Mouse (Mus musculus) lung, embryonic 15.5 days (tissue): ENCODE data around the gene Ros1. TPM values are rescaled to one million over a fixed set of nuclear protein-coding genes. Genes with fewer than 3 reads are reported as not detected.

Source experiments
- ATAC-seq: fragments of 200-750 bp; cut with Nextera tagmentation; 2 replicates; pipeline ENCODE4 v1.8.0; 2017; ENCODE audit warnings: moderate number of reproducible peaks, borderline replicate concordance; ENCODE audit not compliant: low FRiP score, low TSS enrichment; ENCODE audit errors: extremely low read depth
- H3K27ac ChIP-seq: fragments of 300-500 bp; sonication (generic); 2 replicates; pipeline ENCODE4 v1.5.1; 2015; ENCODE audit warnings: moderate library complexity, mild to moderate bottlenecking, inconsistent platforms
- H3K27me3 ChIP-seq: fragments of 300-500 bp; sonication (generic); 2 replicates; pipeline ENCODE4 v1.6.1; 2015; ENCODE audit warnings: inconsistent platforms
- H3K36me3 ChIP-seq: fragments of 300-500 bp; sonication (generic); 2 replicates; pipeline ENCODE4 v1.6.1; 2015; ENCODE audit warnings: inconsistent platforms
- H3K4me1 ChIP-seq: fragments of 300-500 bp; sonication (generic); 2 replicates; pipeline ENCODE4 v1.6.1; 2015; ENCODE audit warnings: inconsistent platforms
- H3K4me2 ChIP-seq: fragments of 300-500 bp; sonication (generic); 2 replicates; pipeline ENCODE4 v1.6.1; 2015; ENCODE audit warnings: inconsistent platforms, mild to moderate bottlenecking, moderate library complexity
- H3K4me3 ChIP-seq: fragments of 300-500 bp; sonication (generic); 2 replicates; pipeline ENCODE4 v1.5.1; 2015; ENCODE audit warnings: mild to moderate bottlenecking, inconsistent platforms
- H3K9ac ChIP-seq: fragments of 300-500 bp; sonication (generic); 2 replicates; pipeline ENCODE4 v1.6.1; 2015; ENCODE audit warnings: inconsistent platforms
- H3K9me3 ChIP-seq: fragments of 300-500 bp; sonication (generic); 2 replicates; pipeline ENCODE4 v1.6.1; 2016; ENCODE audit warnings: inconsistent platforms
- WGBS: fragments of 180-500 bp; shearing (Covaris S2); methylation state at CpG from one replicate; pipeline ENCODE4 v1.1.7; 2015; 5-methylcytosine and 5-hydroxymethylcytosine counted together
- polyA plus RNA-seq: library from polyadenylated mRNA; unstranded; fragments of >200 nt; fragmentation: Nextera tagmentation; extraction: Ambion mirVana; gene quantifications from 2 replicates; pipeline ENCODE4 v1.2.1, GENCODE M21; 2015

Gene Ros1
- polyA plus RNA-seq = 0.07 and 0.08 TPM in 2 replicates

GRCm38 (mm10) chr10:52194957-52195852 lies at the start of gene Ros1:
Ros1 (minus strand) TSS chr10:52195244.
- Histone ChIP-seq H3K27ac (no peak within 1 kb of the TSS; the same call in 1 of the 2 replicates), H3K9me3 (no peaks in the 10 kb centered on the region)

GRCm38 (mm10) chr10:52242680-52243323 lies 47.8 kb upstream of the Ros1 start:
- no peaks in the 10 kb centered on the region for H3K36me3 ChIP-seq
- peaks cover 6% of the 10 kb centered on the region; the same call in 1 of the 2 replicates for H3K4me1 ChIP-seq
- H3K9me3 ChIP-seq = no peaks in the 10 kb centered on the region
- WGBS = 44% methylated on average over 7 of the region's 7 CpGs
- H3K4me3 ChIP-seq = no peak overlapping the region
- H3K27me3 ChIP-seq = no peaks in the 10 kb centered on the region
- no peak overlapping the region for H3K9ac ChIP-seq
- H3K27ac ChIP-seq = no peak overlapping the region
- no peak for ATAC-seq
- no peak overlapping the region for H3K4me2 ChIP-seq

More at GRCm38 (mm10) chr10:52194957-52195852, at the start of gene Ros1:
- Histone ChIP-seq H3K4me1 (no peaks in the 10 kb centered on the region), H3K4me3 (no peak within 1 kb of the TSS), H3K36me3 (no peaks in the 10 kb centered on the region), H3K27me3 (no peaks in the 10 kb centered on the region), H3K9ac (no peak within 1 kb of the TSS), H3K4me2 (no peak within 1 kb of the TSS)
- WGBS = 60% methylated on average over 7 of the region's 7 CpGs
- no peak for ATAC-seq

- Histone ChIP-seq H3K4me2 (no peak overlapping the region), H3K9ac (no peak overlapping the region), H3K4me3 (no peak overlapping the region), H3K4me1 (peaks cover 6% of the 10 kb centered on the region; the same call in 1 of the 2 replicates), H3K36me3 (no peaks in the 10 kb centered on the region), H3K27ac (no peak overlapping the region), H3K9me3 (no peaks in the 10 kb centered on the region), H3K27me3 (no peaks in the 10 kb centered on the region)
- no peak for ATAC-seq
- 84% methylated on average over 5 of the region's 5 CpGs for WGBS
Measured at GRCm38 (mm10) chr10:52242015-52242414, 47.0 kb upstream of the Ros1 start.

GRCm38 (mm10) chr10:52235461-52235860 lies 40.4 kb upstream of the Ros1 start:
- H3K27me3 ChIP-seq = no peaks in the 10 kb centered on the region
- H3K4me2 ChIP-seq = peak overlapping the region; percentile 76
- H3K9me3 ChIP-seq = no peaks in the 10 kb centered on the region
- ATAC-seq = no peak
- H3K27ac ChIP-seq = no peak overlapping the region
- H3K4me3 ChIP-seq = peak overlapping the region; percentile 97
- 74% methylated on average over 5 of the region's 5 CpGs for WGBS
- peaks cover 21% of the 10 kb centered on the region for H3K4me1 ChIP-seq
- H3K36me3 ChIP-seq = no peaks in the 10 kb centered on the region
- H3K9ac ChIP-seq = 0 out of 2 replicates have a peak overlapping the region, but pooled peaks have one; percentile 95

GRCm38 (mm10) chr10:52234654-52234981 lies 39.6 kb upstream of the Ros1 start:
- ATAC-seq = no peak
- WGBS = 7% methylated on average over 7 of the region's 7 CpGs

GRCm38 (mm10) chr10:52233969-52234653 lies 39.1 kb upstream of the Ros1 start:
- Histone ChIP-seq H3K27ac (peak overlapping the region; percentile 90), H3K4me3 (peak overlapping the region; percentile 97), H3K4me2 (peak overlapping the region; percentile 76), H3K9ac (peak overlapping the region; percentile 95), H3K36me3 (no peaks in the 10 kb centered on the region), H3K27me3 (no peaks in the 10 kb centered on the region), H3K9me3 (no peaks in the 10 kb centered on the region), H3K4me1 (peaks cover 21% of the 10 kb centered on the region)
- WGBS = under 1% methylated on average over 35 of the region's 40 CpGs
- ATAC-seq = peak; percentile 62

More at GRCm38 (mm10) chr10:52234654-52234981, 39.6 kb upstream of the Ros1 start:
- Histone ChIP-seq H3K4me2 (peak overlapping the region; percentile 76), H3K9ac (peak overlapping the region; percentile 95), H3K27me3 (no peaks in the 10 kb centered on the region), H3K27ac (no peak overlapping the region), H3K4me3 (peak overlapping the region; percentile 97), H3K9me3 (no peaks in the 10 kb centered on the region), H3K4me1 (peaks cover 21% of the 10 kb centered on the region), H3K36me3 (no peaks in the 10 kb centered on the region)

GRCm38 (mm10) chr10:52233301-52233968 lies 38.4 kb upstream of the Ros1 start, which contains the start of gene Dcbld1:
Dcbld1 (plus strand) TSS chr10:52233619.
- Histone ChIP-seq H3K27ac (peak within 1 kb of the TSS; percentile 90), H3K27me3 (no peaks in the 10 kb centered on the region), H3K9ac (peak within 1 kb of the TSS; percentile 95), H3K4me1 (peaks cover 21% of the 10 kb centered on the region), H3K4me3 (peak within 1 kb of the TSS; percentile 97), H3K4me2 (peak within 1 kb of the TSS; percentile 76), H3K36me3 (no peaks in the 10 kb centered on the region), H3K9me3 (no peaks in the 10 kb centered on the region)
- WGBS = under 1% methylated on average over 48 of the region's 60 CpGs
- ATAC-seq = peak; percentile 96

- no peaks in the 10 kb centered on the region for H3K36me3 ChIP-seq
- H3K27me3 ChIP-seq = no peaks in the 10 kb centered on the region
- ATAC-seq = peak; percentile 15; the same call in 1 of the 2 replicates
- peak overlapping the region; percentile 97 for H3K4me3 ChIP-seq
- H3K4me1 ChIP-seq = peaks cover 21% of the 10 kb centered on the region
- peak overlapping the region; percentile 95 for H3K9ac ChIP-seq
- H3K27ac ChIP-seq = peak overlapping the region; percentile 53
- 8% methylated on average over 21 of the region's 21 CpGs for WGBS
- peak overlapping the region; percentile 76 for H3K4me2 ChIP-seq
- no peaks in the 10 kb centered on the region for H3K9me3 ChIP-seq
Measured at GRCm38 (mm10) chr10:52232196-52233176, 37.4 kb upstream of the Ros1 start.

GRCm38 (mm10) chr10:52219600-52219999 lies 24.6 kb upstream of the Ros1 start:
- 32% methylated on average over 3 of the region's 3 CpGs for WGBS
- ATAC-seq = peak; percentile 62; the same call in 1 of the 2 replicates

GRCm38 (mm10) chr10:52217564-52217934 lies 22.5 kb upstream of the Ros1 start:
- no peak overlapping the region for H3K4me2 ChIP-seq
- WGBS = 39% methylated on average over 7 of the region's 7 CpGs
- 0 out of 2 replicates have a peak, but pooled peaks have one; percentile 40 for ATAC-seq

More at GRCm38 (mm10) chr10:52219600-52219999, 24.6 kb upstream of the Ros1 start:
- Histone ChIP-seq H3K9ac (no peak overlapping the region), H3K9me3 (no peaks in the 10 kb centered on the region), H3K4me2 (peak overlapping the region; percentile 13; the same call in 1 of the 2 replicates), H3K36me3 (no peaks in the 10 kb centered on the region), H3K27me3 (no peaks in the 10 kb centered on the region), H3K4me1 (peaks cover 10% of the 10 kb centered on the region; the same call in 1 of the 2 replicates), H3K27ac (peak overlapping the region; percentile 71), H3K4me3 (no peak overlapping the region)

More at GRCm38 (mm10) chr10:52217564-52217934, 22.5 kb upstream of the Ros1 start:
- Histone ChIP-seq H3K27me3 (no peaks in the 10 kb centered on the region), H3K36me3 (no peaks in the 10 kb centered on the region), H3K9me3 (no peaks in the 10 kb centered on the region), H3K9ac (no peak overlapping the region), H3K27ac (peak overlapping the region; percentile 41; the same call in 1 of the 2 replicates), H3K4me1 (peaks cover 10% of the 10 kb centered on the region; the same call in 1 of the 2 replicates), H3K4me3 (no peak overlapping the region)
